Mouse (Mus musculus) stomach, embryonic 14.5 days (tissue): ENCODE results near the gene Eno2. TPM values are rescaled to one million over a fixed set of nuclear protein-coding genes. Genes with fewer than 3 reads are reported as not detected.
"Not testable (repeated sequence)": the region's sequence is repeated elsewhere in the genome, so short reads cannot be mapped to it uniquely, and the experiment has no call there.

Experiments
- ATAC-seq: fragments of 200-750 bp; cut with Nextera tagmentation; 2 replicates; pipeline ENCODE4 v1.8.0; 2017; ENCODE audit warnings: low read depth, moderate TSS enrichment; ENCODE audit not compliant: insufficient number of reproducible peaks, insufficient read depth, low FRiP score
- H3K27ac ChIP-seq: fragments of 300-500 bp; sonication (generic); 2 replicates; pipeline ENCODE4 v1.5.1; 2014; ENCODE audit warnings: mild to moderate bottlenecking, low read length, moderate library complexity, mixed read lengths
- H3K27me3 ChIP-seq: fragments of 300-500 bp; sonication (generic); 2 replicates; pipeline ENCODE4 v1.6.1; 2014; ENCODE audit warnings: low read length, control low read depth, mixed read lengths; ENCODE audit not compliant: control insufficient read depth, insufficient read depth
- H3K36me3 ChIP-seq: fragments of 300-500 bp; sonication (generic); 2 replicates; pipeline ENCODE4 v1.6.1; 2014; ENCODE audit warnings: mild to moderate bottlenecking, control low read depth, low read length, moderate library complexity, mixed read lengths; ENCODE audit not compliant: control insufficient read depth, insufficient read depth
- H3K4me1 ChIP-seq: fragments of 300-500 bp; sonication (generic); 2 replicates; pipeline ENCODE4 v1.6.1; 2014; ENCODE audit warnings: low read length, control low read depth, mixed read lengths; ENCODE audit not compliant: control insufficient read depth, insufficient read depth
- H3K4me2 ChIP-seq: fragments of 300-500 bp; sonication (generic); replicated peaks from 2 replicates; pipeline ENCODE4 v1.6.1; 2014; ENCODE audit warnings: low read depth, low read length, control low read depth
- H3K4me3 ChIP-seq: fragments of 300-500 bp; sonication (generic); 2 replicates; pipeline ENCODE4 v1.5.1; 2014; ENCODE audit warnings: low read depth, low read length, control low read depth
- H3K9ac ChIP-seq: fragments of 300-500 bp; sonication (generic); replicated peaks from 2 replicates; pipeline ENCODE4 v1.6.1; 2014; ENCODE audit warnings: low read depth, mild to moderate bottlenecking, control low read depth, low read length, moderate library complexity, mixed read lengths
- H3K9me3 ChIP-seq: fragments of 300-500 bp; sonication (generic); 2 replicates; pipeline ENCODE4 v1.6.1; 2016; ENCODE audit warnings: low read depth, low read length, control low read depth; ENCODE audit not compliant: control insufficient read depth
- WGBS: fragments of 180-500 bp; shearing (Covaris S2); extraction: QIAGEN DNeasy Blood & Tissue Kit; methylation state at CpG from one replicate; pipeline ENCODE4 v1.1.7; 2014; 5-methylcytosine and 5-hydroxymethylcytosine counted together
- polyA plus RNA-seq: library from polyadenylated mRNA; unstranded; fragments of >200 nt; fragmentation: Nextera tagmentation; extraction: Ambion mirVana; gene quantifications from 2 replicates; pipeline ENCODE4 v1.2.1, GENCODE M21; 2014

Eno2 gene
- polyA plus RNA-seq, 1 experiment from 2014 or later: 9.7 TPM

- no peaks in the 10 kb centered on the region for H3K9me3 ChIP-seq
- H3K27me3 ChIP-seq: no peaks in the 10 kb centered on the region
- peak overlapping the region; percentile 94 for H3K27ac ChIP-seq
- peak overlapping the region; percentile 83 for H3K9ac ChIP-seq
- H3K4me2 ChIP-seq: peak overlapping the region; percentile 89
- peaks cover 45% of the 10 kb centered on the region for H3K36me3 ChIP-seq
- H3K4me1 ChIP-seq: peaks cover 23% of the 10 kb centered on the region
- H3K4me3 ChIP-seq: peak overlapping the region; percentile 78
- WGBS: 0% methylated on average over 18 of the region's 18 CpGs
- peak; percentile 64 for ATAC-seq
These were observed 44.0 kb upstream of the Eno2 start for GRCm38 (mm10) chr6:124813496-124813895.

DNA sequence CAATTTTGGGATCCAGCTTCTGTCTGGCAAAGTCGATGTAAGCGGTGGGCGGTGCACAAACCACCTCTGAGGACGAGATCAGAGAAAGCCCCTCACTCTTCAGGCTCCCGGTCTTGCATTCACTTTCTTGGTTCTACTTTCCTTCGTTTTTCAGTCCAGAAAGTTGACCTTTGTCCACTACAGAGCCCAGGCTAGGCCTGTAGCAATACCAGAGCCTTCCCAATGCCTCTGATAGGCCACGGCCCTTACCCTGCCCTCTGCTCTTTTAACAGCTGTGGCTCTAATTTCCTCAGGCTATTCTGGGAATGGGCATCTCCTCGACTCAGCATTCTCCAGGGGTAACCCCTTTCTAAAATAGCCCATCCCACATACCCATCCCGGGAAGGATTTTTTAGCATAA, 43.4 kb upstream of the Eno2 start:
- peak overlapping the region; percentile 94 for H3K27ac ChIP-seq
- H3K9ac ChIP-seq: peak overlapping the region; percentile 83
- H3K36me3 ChIP-seq: peaks cover 39% of the 10 kb centered on the region
- H3K4me3 ChIP-seq: peak overlapping the region; percentile 78
- no peaks in the 10 kb centered on the region for H3K27me3 ChIP-seq
- no peaks in the 10 kb centered on the region for H3K9me3 ChIP-seq
- no peak for ATAC-seq
- peaks cover 27% of the 10 kb centered on the region for H3K4me1 ChIP-seq
- H3K4me2 ChIP-seq: peak overlapping the region; percentile 89
- 19% methylated on average over 9 of the region's 9 CpGs for WGBS

- Histone ChIP-seq H3K27ac (no peak overlapping the region), H3K4me1 (peaks cover 27% of the 10 kb centered on the region), H3K36me3 (peaks cover 30% of the 10 kb centered on the region), H3K4me3 (peak overlapping the region; percentile 78), H3K27me3 (no peaks in the 10 kb centered on the region), H3K9ac (peak overlapping the region; percentile 83; the same call in 1 of the 2 replicates), H3K9me3 (no peaks in the 10 kb centered on the region), H3K4me2 (peak overlapping the region; percentile 89)
- 75% methylated on average over 24 of the region's 24 CpGs for WGBS
- ATAC-seq: no peak
These were observed 42.5 kb upstream of the Eno2 start for GRCm38 (mm10) chr6:124811701-124812560.

- Histone ChIP-seq H3K4me1 (peaks cover 27% of the 10 kb centered on the region), H3K36me3 (peaks cover 25% of the 10 kb centered on the region), H3K9me3 (no peaks in the 10 kb centered on the region), H3K4me2 (no peak overlapping the region), H3K27ac (no peak overlapping the region), H3K27me3 (no peaks in the 10 kb centered on the region), H3K4me3 (no peak overlapping the region), H3K9ac (no peak overlapping the region)
- 83% methylated on average over 4 of the region's 4 CpGs for WGBS
- ATAC-seq: no peak
These were observed 41.9 kb upstream of the Eno2 start for GRCm38 (mm10) chr6:124811403-124811665.

GRCm38 (mm10) chr6:124810566-124811402, 41.3 kb upstream of the Eno2 start:
- H3K4me3 ChIP-seq, ATAC-seq, H3K27me3 ChIP-seq, H3K4me2 ChIP-seq, H3K9me3 ChIP-seq, H3K9ac ChIP-seq, H3K27ac ChIP-seq: not testable (repeated sequence)
- Histone ChIP-seq H3K4me1 (peaks cover 30% of the 10 kb centered on the region), H3K36me3 (peaks cover 24% of the 10 kb centered on the region)
- 84% methylated on average over 11 of the region's 11 CpGs for WGBS

DNA sequence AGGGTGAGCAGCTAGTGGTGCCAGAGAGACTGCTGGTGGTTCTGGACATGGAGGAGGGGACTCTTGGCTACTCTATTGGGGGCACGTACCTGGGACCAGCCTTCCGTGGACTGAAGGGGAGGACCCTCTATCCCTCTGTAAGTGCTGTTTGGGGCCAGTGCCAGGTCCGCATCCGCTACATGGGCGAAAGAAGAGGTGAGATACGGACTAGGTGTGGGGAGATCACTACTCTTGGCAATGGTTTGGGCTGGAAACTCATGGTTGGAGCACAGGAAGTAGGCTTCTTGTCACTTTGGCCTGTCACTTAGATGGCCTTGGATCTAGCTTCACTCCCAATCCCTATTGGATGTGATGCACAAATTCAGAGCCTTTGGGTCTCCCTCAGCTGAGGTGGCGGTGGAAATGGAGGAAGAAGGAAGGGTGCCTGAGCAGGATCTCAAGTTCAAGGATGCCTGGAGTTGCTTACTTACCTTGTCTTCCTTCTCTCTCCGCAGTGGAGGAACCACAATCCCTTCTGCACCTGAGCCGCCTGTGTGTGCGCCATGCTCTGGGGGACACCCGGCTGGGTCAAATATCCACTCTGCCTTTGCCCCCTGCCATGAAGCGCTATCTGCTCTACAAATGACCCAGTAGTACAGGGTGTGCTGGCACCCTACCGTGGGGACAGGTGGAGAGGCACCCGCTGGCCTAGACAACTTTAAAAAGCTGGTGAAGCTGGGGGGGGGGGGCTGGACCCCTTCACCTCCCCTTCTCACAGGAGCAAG, 40.5 kb upstream of the Eno2 start:
- Histone ChIP-seq H3K4me1 (peaks cover 31% of the 10 kb centered on the region), H3K27ac (peak overlapping the region; percentile 93), H3K4me2 (peak overlapping the region; percentile 98), H3K4me3 (peak overlapping the region; percentile 59), H3K27me3 (no peaks in the 10 kb centered on the region), H3K9me3 (no peaks in the 10 kb centered on the region), H3K36me3 (peaks cover 20% of the 10 kb centered on the region), H3K9ac (peak overlapping the region; percentile 71; the same call in 1 of the 2 replicates)
- ATAC-seq: no peak
- WGBS: 45% methylated on average over 14 of the region's 14 CpGs

DNA sequence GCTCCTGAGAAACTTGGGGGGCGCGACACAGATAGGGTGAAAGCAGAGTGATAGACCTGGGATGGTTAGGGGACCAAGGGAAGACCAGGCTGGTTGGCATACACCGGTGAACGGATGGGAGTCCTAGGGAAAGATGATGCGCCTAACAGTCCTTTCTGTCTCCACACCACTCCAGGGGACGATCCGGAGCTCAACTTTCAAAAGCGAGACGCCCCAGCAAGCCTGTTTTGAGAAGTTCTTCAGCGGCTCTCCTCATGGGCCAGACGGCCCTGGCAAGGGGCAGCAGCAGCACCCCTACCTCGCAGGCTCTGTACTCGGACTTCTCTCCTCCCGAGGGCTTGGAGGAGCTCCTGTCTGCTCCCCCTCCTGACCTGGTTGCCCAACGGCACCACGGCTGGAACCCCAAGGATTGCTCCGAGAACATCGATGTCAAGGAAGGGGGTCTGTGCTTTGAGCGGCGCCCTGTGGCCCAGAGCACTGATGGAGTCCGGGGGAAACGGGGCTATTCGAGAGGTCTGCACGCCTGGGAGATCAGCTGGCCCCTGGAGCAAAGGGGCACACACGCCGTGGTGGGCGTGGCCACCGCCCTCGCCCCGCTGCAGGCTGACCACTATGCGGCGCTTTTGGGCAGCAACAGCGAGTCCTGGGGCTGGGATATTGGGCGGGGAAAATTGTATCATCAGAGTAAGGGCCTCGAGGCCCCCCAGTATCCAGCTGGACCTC, 39.7 kb upstream of the Eno2 start:
- H3K4me1 ChIP-seq: peaks cover 25% of the 10 kb centered on the region; the same call in 1 of the 2 replicates
- peak; percentile 5; the same call in 1 of the 2 replicates for ATAC-seq
- WGBS: under 1% methylated on average over 35 of the region's 35 CpGs

More for the DNA sequence above, 39.7 kb upstream of the Eno2 start:
- peak overlapping the region; percentile 93 for H3K27ac ChIP-seq
- peak overlapping the region; percentile 71 for H3K9ac ChIP-seq
- peak overlapping the region; percentile 98 for H3K4me2 ChIP-seq
- peaks cover 19% of the 10 kb centered on the region for H3K36me3 ChIP-seq
- peak overlapping the region; percentile 59 for H3K4me3 ChIP-seq
- H3K9me3 ChIP-seq: no peaks in the 10 kb centered on the region
- H3K27me3 ChIP-seq: no peaks in the 10 kb centered on the region
